Mouse (Mus musculus): ENCODE data around the gene Slc38a1. TPM values are rescaled to one million over a fixed set of nuclear protein-coding genes. Genes with fewer than 3 reads are reported as not detected.

Slc38a1 gene
- polyA plus RNA-seq, 1 experiment from 2014 or later, result 77.5 TPM

- ATAC-seq (ENCODE audit: insufficient number of reproducible peaks, insufficient read depth, low FRiP score, low read depth), result no peak
- H3K27ac ChIP-seq (ENCODE audit: low read length), result no peak overlapping the region
- WGBS, result 86% methylated on average over 6 of the region's 6 CpGs
- no peaks in the 10 kb centered on the region for H3K27me3 ChIP-seq (ENCODE audit: control insufficient read depth, insufficient read depth, low read length)
- no peaks in the 10 kb centered on the region for H3K36me3 ChIP-seq (ENCODE audit: control insufficient read depth, insufficient read depth, low read length)
- H3K9me3 ChIP-seq (ENCODE audit: control insufficient read depth, low read depth, low read length), result no peaks in the 10 kb centered on the region
- H3K4me3 ChIP-seq (ENCODE audit: low read depth, low read length), result no peak overlapping the region
- no peaks in the 10 kb centered on the region for H3K4me1 ChIP-seq (ENCODE audit: control insufficient read depth, insufficient read depth, low read length)
- no peak overlapping the region for H3K4me2 ChIP-seq (replicated peaks; ENCODE audit: low read depth, low read length)
- no peak overlapping the region for H3K9ac ChIP-seq (replicated peaks; ENCODE audit: low read depth, low read length)
These were observed 27.0 kb upstream of the Slc38a1 start for GRCm38 (mm10) chr15:96669721-96670120.

- Histone ChIP-seq H3K4me1 (ENCODE audit: control insufficient read depth, insufficient read depth, low read length) (no peaks in the 10 kb centered on the region), H3K4me2 (replicated peaks; ENCODE audit: low read depth, low read length) (peak overlapping the region; percentile 23), H3K9ac (replicated peaks; ENCODE audit: low read depth, low read length) (no peak overlapping the region), H3K36me3 (ENCODE audit: control insufficient read depth, insufficient read depth, low read length) (no peaks in the 10 kb centered on the region), H3K27me3 (ENCODE audit: control insufficient read depth, insufficient read depth, low read length) (no peaks in the 10 kb centered on the region), H3K9me3 (ENCODE audit: control insufficient read depth, low read depth, low read length) (no peaks in the 10 kb centered on the region), H3K4me3 (ENCODE audit: low read depth, low read length) (no peak overlapping the region), H3K27ac (ENCODE audit: low read length) (no peak overlapping the region)
- WGBS, result 4% methylated on average over 7 of the region's 7 CpGs
- ATAC-seq (ENCODE audit: insufficient number of reproducible peaks, insufficient read depth, low FRiP score, low read depth), result no peak
These were observed 23.9 kb upstream of the Slc38a1 start for GRCm38 (mm10) chr15:96666663-96667062.

- Histone ChIP-seq H3K36me3 (ENCODE audit: control insufficient read depth, insufficient read depth, low read length) (no peaks in the 10 kb centered on the region), H3K27me3 (ENCODE audit: control insufficient read depth, insufficient read depth, low read length) (no peaks in the 10 kb centered on the region), H3K4me3 (ENCODE audit: low read depth, low read length) (no peak overlapping the region), H3K4me2 (replicated peaks; ENCODE audit: low read depth, low read length) (peak overlapping the region; percentile 23; the same call in 1 of the 2 replicates), H3K9ac (replicated peaks; ENCODE audit: low read depth, low read length) (no peak overlapping the region), H3K27ac (ENCODE audit: low read length) (no peak overlapping the region), H3K9me3 (ENCODE audit: control insufficient read depth, low read depth, low read length) (no peaks in the 10 kb centered on the region), H3K4me1 (ENCODE audit: control insufficient read depth, insufficient read depth, low read length) (no peaks in the 10 kb centered on the region)
- peak; percentile 81; the same call in 1 of the 2 replicates for ATAC-seq (ENCODE audit: insufficient number of reproducible peaks, insufficient read depth, low FRiP score, low read depth)
- WGBS, result 13% methylated on average over 3 of the region's 3 CpGs
These were observed 23.2 kb upstream of the Slc38a1 start for GRCm38 (mm10) chr15:96665889-96666288.

- H3K4me2 ChIP-seq (replicated peaks; ENCODE audit: low read depth, low read length), result no peak overlapping the region
- H3K4me1 ChIP-seq (ENCODE audit: control insufficient read depth, insufficient read depth, low read length), result no peaks in the 10 kb centered on the region
- H3K27me3 ChIP-seq (ENCODE audit: control insufficient read depth, insufficient read depth, low read length), result no peaks in the 10 kb centered on the region
- H3K4me3 ChIP-seq (ENCODE audit: low read depth, low read length), result no peak overlapping the region
- H3K36me3 ChIP-seq (ENCODE audit: control insufficient read depth, insufficient read depth, low read length), result no peaks in the 10 kb centered on the region
- no peaks in the 10 kb centered on the region for H3K9me3 ChIP-seq (ENCODE audit: control insufficient read depth, low read depth, low read length)
- 0 out of 2 replicates have a peak, but pooled peaks have one; percentile 33 for ATAC-seq (ENCODE audit: insufficient number of reproducible peaks, insufficient read depth, low FRiP score, low read depth)
- WGBS, result 51% methylated on average over 13 of the region's 13 CpGs
- no peak overlapping the region for H3K27ac ChIP-seq (ENCODE audit: low read length)
- no peak overlapping the region for H3K9ac ChIP-seq (replicated peaks; ENCODE audit: low read depth, low read length)
These were observed 18.0 kb upstream of the Slc38a1 start for GRCm38 (mm10) chr15:96660590-96661141.

- Histone ChIP-seq H3K4me3 (ENCODE audit: low read depth, low read length) (no peak overlapping the region), H3K36me3 (ENCODE audit: control insufficient read depth, insufficient read depth, low read length) (no peaks in the 10 kb centered on the region), H3K9ac (replicated peaks; ENCODE audit: low read depth, low read length) (0 out of 2 replicates have a peak overlapping the region, but pooled peaks have one; percentile 28), H3K4me2 (replicated peaks; ENCODE audit: low read depth, low read length) (peak overlapping the region; percentile 15; the same call in 1 of the 2 replicates), H3K4me1 (ENCODE audit: control insufficient read depth, insufficient read depth, low read length) (no peaks in the 10 kb centered on the region), H3K27ac (ENCODE audit: low read length) (no peak overlapping the region), H3K27me3 (ENCODE audit: control insufficient read depth, insufficient read depth, low read length) (no peaks in the 10 kb centered on the region), H3K9me3 (ENCODE audit: control insufficient read depth, low read depth, low read length) (no peaks in the 10 kb centered on the region)
- no peak for ATAC-seq (ENCODE audit: insufficient number of reproducible peaks, insufficient read depth, low FRiP score, low read depth)
- 50% methylated on average over 14 of the region's 14 CpGs for WGBS
These were observed 15.5 kb upstream of the Slc38a1 start for GRCm38 (mm10) chr15:96658275-96658602.

- Histone ChIP-seq H3K27ac (ENCODE audit: low read length) (no peak overlapping the region), H3K4me3 (ENCODE audit: low read depth, low read length) (no peak overlapping the region), H3K27me3 (ENCODE audit: control insufficient read depth, insufficient read depth, low read length) (no peaks in the 10 kb centered on the region), H3K36me3 (ENCODE audit: control insufficient read depth, insufficient read depth, low read length) (no peaks in the 10 kb centered on the region), H3K9ac (replicated peaks; ENCODE audit: low read depth, low read length) (0 out of 2 replicates have a peak overlapping the region, but pooled peaks have one; percentile 28), H3K4me2 (replicated peaks; ENCODE audit: low read depth, low read length) (peak overlapping the region; percentile 15; the same call in 1 of the 2 replicates), H3K9me3 (ENCODE audit: control insufficient read depth, low read depth, low read length) (no peaks in the 10 kb centered on the region), H3K4me1 (ENCODE audit: control insufficient read depth, insufficient read depth, low read length) (no peaks in the 10 kb centered on the region)
- 40% methylated on average over 17 of the region's 17 CpGs for WGBS
- ATAC-seq (ENCODE audit: insufficient number of reproducible peaks, insufficient read depth, low FRiP score, low read depth), result no peak
These were observed 15.0 kb upstream of the Slc38a1 start for GRCm38 (mm10) chr15:96657576-96658274.

- no peak overlapping the region for H3K4me2 ChIP-seq (replicated peaks; ENCODE audit: low read depth, low read length)
- H3K27me3 ChIP-seq (ENCODE audit: control insufficient read depth, insufficient read depth, low read length), result no peaks in the 10 kb centered on the region
- H3K4me1 ChIP-seq (ENCODE audit: control insufficient read depth, insufficient read depth, low read length), result no peaks in the 10 kb centered on the region
- ATAC-seq (ENCODE audit: insufficient number of reproducible peaks, insufficient read depth, low FRiP score, low read depth), result no peak
- H3K9ac ChIP-seq (replicated peaks; ENCODE audit: low read depth, low read length), result no peak overlapping the region
- 83% methylated on average over 14 of the region's 14 CpGs for WGBS
- no peak overlapping the region for H3K27ac ChIP-seq (ENCODE audit: low read length)
- H3K36me3 ChIP-seq (ENCODE audit: control insufficient read depth, insufficient read depth, low read length), result no peaks in the 10 kb centered on the region
- no peaks in the 10 kb centered on the region for H3K9me3 ChIP-seq (ENCODE audit: control insufficient read depth, low read depth, low read length)
- no peak overlapping the region for H3K4me3 ChIP-seq (ENCODE audit: low read depth, low read length)
These were observed 12.8 kb upstream of the Slc38a1 start for GRCm38 (mm10) chr15:96655514-96655913.

- no peaks in the 10 kb centered on the region for H3K9me3 ChIP-seq (ENCODE audit: control insufficient read depth, low read depth, low read length)
- H3K27ac ChIP-seq (ENCODE audit: low read length), result no peak overlapping the region
- no peaks in the 10 kb centered on the region for H3K4me1 ChIP-seq (ENCODE audit: control insufficient read depth, insufficient read depth, low read length)
- H3K9ac ChIP-seq (replicated peaks; ENCODE audit: low read depth, low read length), result no peak overlapping the region
- no peaks in the 10 kb centered on the region for H3K27me3 ChIP-seq (ENCODE audit: control insufficient read depth, insufficient read depth, low read length)
- H3K36me3 ChIP-seq (ENCODE audit: control insufficient read depth, insufficient read depth, low read length), result no peaks in the 10 kb centered on the region
- H3K4me2 ChIP-seq (replicated peaks; ENCODE audit: low read depth, low read length), result no peak overlapping the region
- WGBS, result 64% methylated on average over 8 of the region's 8 CpGs
- H3K4me3 ChIP-seq (ENCODE audit: low read depth, low read length), result no peak overlapping the region
- ATAC-seq (ENCODE audit: insufficient number of reproducible peaks, insufficient read depth, low FRiP score, low read depth), result no peak
These were observed 12.0 kb upstream of the Slc38a1 start for GRCm38 (mm10) chr15:96654714-96655113.

All from stomach, embryonic 14.5 days (tissue).